Mouse (Mus musculus): ENCODE measurements around the gene Rbfox3. TPM values are rescaled to one million over a fixed set of nuclear protein-coding genes. Genes with fewer than 3 reads are reported as not detected.
"Not testable (repeated sequence)": the region's sequence is repeated elsewhere in the genome, so short reads cannot be mapped to it uniquely, and the experiment has no call there.

The Rbfox3 gene
- polyA plus RNA-seq, 1 experiment from 2014 or later = 12.6 TPM

DNA sequence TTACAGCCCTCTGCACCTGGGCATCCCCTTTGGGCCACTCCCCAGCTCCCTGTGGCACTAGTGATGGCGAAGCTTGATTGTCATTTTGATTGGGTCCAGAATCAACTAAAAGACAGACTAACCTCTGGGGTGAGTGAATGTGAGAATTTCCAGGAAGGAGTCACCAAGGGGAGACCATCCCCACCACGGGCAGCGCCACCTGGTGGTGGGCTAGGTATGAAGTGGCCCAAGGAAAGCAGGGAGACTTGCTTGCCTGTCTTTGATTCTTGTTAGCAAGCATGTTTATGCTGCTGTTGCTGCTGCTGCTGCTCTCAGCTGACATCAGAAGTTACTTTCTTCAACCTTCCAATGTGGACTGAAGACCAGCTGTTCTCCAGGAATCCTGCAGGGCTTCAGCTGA lies 135.6 kb downstream of the Rbfox3 start:
- WGBS = 17% methylated on average over 3 of the region's 3 CpGs
- H3K4me2 ChIP-seq (replicated peaks; ENCODE audit: low read depth, low read length) = no peak overlapping the region
- ATAC-seq (ENCODE audit: low FRiP score) (no peak), DNase-seq (ENCODE audit: low spot score) (peak; percentile 81)
- no peak overlapping the region for H3K4me3 ChIP-seq (ENCODE audit: low read depth, low read length)
- H3K9ac ChIP-seq (ENCODE audit: low read depth, low read length) = no peak overlapping the region
- 0 out of 2 replicates have a peak, but pooled peaks cover 3% of the 10 kb centered on the region for H3K4me1 ChIP-seq (replicated peaks; ENCODE audit: control insufficient read depth, insufficient read depth, low read length)
- H3K36me3 ChIP-seq (ENCODE audit: control insufficient read depth, insufficient read depth, low read length) = no peaks in the 10 kb centered on the region
- no peaks in the 10 kb centered on the region for H3K9me3 ChIP-seq (ENCODE audit: control insufficient read depth, low read length)
- H3K27me3 ChIP-seq (ENCODE audit: control insufficient read depth, insufficient read depth, low read length) = no peaks in the 10 kb centered on the region
- H3K27ac ChIP-seq (ENCODE audit: low read depth, low read length) = no peak overlapping the region

- not testable (repeated sequence) for H3K27me3 ChIP-seq (ENCODE audit: control insufficient read depth, insufficient read depth, low read length); H3K36me3 ChIP-seq (ENCODE audit: control insufficient read depth, insufficient read depth, low read length); DNase-seq (ENCODE audit: low spot score); H3K9ac ChIP-seq (ENCODE audit: low read depth, low read length); H3K4me3 ChIP-seq (ENCODE audit: low read depth, low read length); ATAC-seq (ENCODE audit: low FRiP score); H3K4me1 ChIP-seq (replicated peaks; ENCODE audit: control insufficient read depth, insufficient read depth, low read length); H3K4me2 ChIP-seq (replicated peaks; ENCODE audit: low read depth, low read length); H3K9me3 ChIP-seq (ENCODE audit: control insufficient read depth, low read length); H3K27ac ChIP-seq (ENCODE audit: low read depth, low read length)
- 86% methylated on average over 2 of the region's 2 CpGs for WGBS
These were observed 136.6 kb downstream of the Rbfox3 start for GRCm38 (mm10) chr11:118774777-118775176.

DNA sequence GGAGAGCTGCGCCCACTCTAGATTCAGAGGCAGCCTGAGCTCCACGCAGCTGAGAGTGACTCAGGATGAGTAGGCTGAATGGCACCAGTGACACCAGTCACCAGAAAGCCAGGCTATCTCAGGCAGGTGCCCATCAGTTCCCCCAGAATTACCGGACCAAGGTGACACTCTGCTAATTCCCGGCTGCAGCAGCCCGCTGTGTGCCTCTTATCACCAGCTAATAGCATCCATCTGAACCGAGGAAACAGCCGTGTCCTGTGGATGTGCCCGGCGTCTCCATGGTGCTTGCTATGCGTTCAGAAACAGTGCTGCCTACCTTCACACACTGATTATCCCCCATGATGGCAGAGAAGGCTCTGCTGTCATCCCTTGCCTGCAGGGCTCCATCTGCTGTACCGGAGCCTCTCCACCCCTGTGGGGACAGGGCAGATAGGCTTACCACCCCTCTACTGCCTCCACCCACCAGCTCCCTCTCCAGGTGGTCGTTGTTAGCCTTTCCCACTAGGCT lies 138.3 kb downstream of the Rbfox3 start:
- Histone ChIP-seq H3K27ac (ENCODE audit: low read depth, low read length) (no peak overlapping the region), H3K27me3 (ENCODE audit: control insufficient read depth, insufficient read depth, low read length) (no peaks in the 10 kb centered on the region), H3K9me3 (ENCODE audit: control insufficient read depth, low read length) (no peaks in the 10 kb centered on the region), H3K4me3 (ENCODE audit: low read depth, low read length) (no peak overlapping the region), H3K9ac (ENCODE audit: low read depth, low read length) (no peak overlapping the region), H3K36me3 (ENCODE audit: control insufficient read depth, insufficient read depth, low read length) (no peaks in the 10 kb centered on the region), H3K4me1 (replicated peaks; ENCODE audit: control insufficient read depth, insufficient read depth, low read length) (0 out of 2 replicates have a peak, but pooled peaks cover 3% of the 10 kb centered on the region), H3K4me2 (replicated peaks; ENCODE audit: low read depth, low read length) (no peak overlapping the region)
- DNase-seq (ENCODE audit: low spot score) (no peak), ATAC-seq (ENCODE audit: low FRiP score) (no peak)
- WGBS = 62% methylated on average over 12 of the region's 12 CpGs

DNA sequence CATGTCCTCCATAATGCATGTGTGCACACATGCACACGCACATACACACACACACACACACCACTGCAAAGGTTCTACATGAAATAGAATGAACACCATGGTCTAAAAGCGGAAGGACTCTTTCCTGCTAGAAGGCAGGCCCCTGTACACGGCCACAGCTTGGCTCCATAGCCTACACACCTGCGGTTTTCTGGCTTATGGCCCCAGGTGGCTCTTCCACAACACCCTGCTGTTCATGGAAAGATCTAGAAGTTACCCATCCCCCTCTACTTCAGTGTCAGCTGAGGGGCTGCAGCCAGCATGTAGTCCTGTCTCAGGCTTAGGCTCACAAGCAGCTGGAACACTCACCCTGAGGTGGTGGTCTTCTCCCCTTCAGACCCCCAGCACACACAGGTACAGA lies 140.0 kb downstream of the Rbfox3 start:
- no peak overlapping the region for H3K4me3 ChIP-seq (ENCODE audit: low read depth, low read length)
- H3K4me1 ChIP-seq (replicated peaks; ENCODE audit: control insufficient read depth, insufficient read depth, low read length) = 0 out of 2 replicates have a peak, but pooled peaks cover 5% of the 10 kb centered on the region
- H3K9ac ChIP-seq (ENCODE audit: low read depth, low read length) = no peak overlapping the region
- no peak overlapping the region for H3K4me2 ChIP-seq (replicated peaks; ENCODE audit: low read depth, low read length)
- H3K36me3 ChIP-seq (ENCODE audit: control insufficient read depth, insufficient read depth, low read length) = no peaks in the 10 kb centered on the region
- H3K9me3 ChIP-seq (ENCODE audit: control insufficient read depth, low read length) = no peaks in the 10 kb centered on the region
- ATAC-seq (ENCODE audit: low FRiP score) (no peak), DNase-seq (ENCODE audit: low spot score) (no peak)
- WGBS = 83% methylated on average over 4 of the region's 4 CpGs
- peak overlapping the region; percentile 61; the same call in 1 of the 2 replicates for H3K27ac ChIP-seq (ENCODE audit: low read depth, low read length)
- no peaks in the 10 kb centered on the region for H3K27me3 ChIP-seq (ENCODE audit: control insufficient read depth, insufficient read depth, low read length)

GRCm38 (mm10) chr11:118770789-118771188 lies 140.6 kb downstream of the Rbfox3 start:
- no peak overlapping the region for H3K9ac ChIP-seq (ENCODE audit: low read depth, low read length)
- DNase-seq (ENCODE audit: low spot score) (no peak), ATAC-seq (ENCODE audit: low FRiP score) (no peak)
- no peaks in the 10 kb centered on the region for H3K9me3 ChIP-seq (ENCODE audit: control insufficient read depth, low read length)
- H3K27me3 ChIP-seq (ENCODE audit: control insufficient read depth, insufficient read depth, low read length) = no peaks in the 10 kb centered on the region
- H3K4me2 ChIP-seq (replicated peaks; ENCODE audit: low read depth, low read length) = no peak overlapping the region
- no peak overlapping the region for H3K27ac ChIP-seq (ENCODE audit: low read depth, low read length)
- no peak overlapping the region for H3K4me3 ChIP-seq (ENCODE audit: low read depth, low read length)
- 89% methylated on average over 7 of the region's 7 CpGs for WGBS
- no peaks in the 10 kb centered on the region for H3K36me3 ChIP-seq (ENCODE audit: control insufficient read depth, insufficient read depth, low read length)
- H3K4me1 ChIP-seq (replicated peaks; ENCODE audit: control insufficient read depth, insufficient read depth, low read length) = 0 out of 2 replicates have a peak, but pooled peaks cover 5% of the 10 kb centered on the region

- Histone ChIP-seq H3K27ac (ENCODE audit: low read depth, low read length) (no peak overlapping the region), H3K4me1 (replicated peaks; ENCODE audit: control insufficient read depth, insufficient read depth, low read length) (0 out of 2 replicates have a peak, but pooled peaks cover 5% of the 10 kb centered on the region), H3K9me3 (ENCODE audit: control insufficient read depth, low read length) (no peaks in the 10 kb centered on the region), H3K9ac (ENCODE audit: low read depth, low read length) (no peak overlapping the region), H3K4me3 (ENCODE audit: low read depth, low read length) (no peak overlapping the region), H3K27me3 (ENCODE audit: control insufficient read depth, insufficient read depth, low read length) (no peaks in the 10 kb centered on the region), H3K36me3 (ENCODE audit: control insufficient read depth, insufficient read depth, low read length) (no peaks in the 10 kb centered on the region), H3K4me2 (replicated peaks; ENCODE audit: low read depth, low read length) (no peak overlapping the region)
- ATAC-seq (ENCODE audit: low FRiP score) (no peak), DNase-seq (ENCODE audit: low spot score) (no peak)
- 77% methylated on average over 2 of the region's 2 CpGs for WGBS
These were observed 141.9 kb downstream of the Rbfox3 start for GRCm38 (mm10) chr11:118769542-118769941.

- no peak for ATAC-seq (ENCODE audit: low FRiP score)
- H3K9ac ChIP-seq (ENCODE audit: low read depth, low read length) = no peak overlapping the region
- 77% methylated on average over 3 of the region's 3 CpGs for WGBS
- 0 out of 2 replicates have a peak, but pooled peaks cover 5% of the 10 kb centered on the region for H3K4me1 ChIP-seq (replicated peaks; ENCODE audit: control insufficient read depth, insufficient read depth, low read length)
- no peak overlapping the region for H3K27ac ChIP-seq (ENCODE audit: low read depth, low read length)
- H3K4me3 ChIP-seq (ENCODE audit: low read depth, low read length) = no peak overlapping the region
- DNase-seq (ENCODE audit: low spot score) = no peak
- no peaks in the 10 kb centered on the region for H3K27me3 ChIP-seq (ENCODE audit: control insufficient read depth, insufficient read depth, low read length)
- no peaks in the 10 kb centered on the region for H3K36me3 ChIP-seq (ENCODE audit: control insufficient read depth, insufficient read depth, low read length)
- H3K9me3 ChIP-seq (ENCODE audit: control insufficient read depth, low read length) = no peaks in the 10 kb centered on the region
- H3K4me2 ChIP-seq (replicated peaks; ENCODE audit: low read depth, low read length) = no peak overlapping the region
These were observed 143.0 kb downstream of the Rbfox3 start for GRCm38 (mm10) chr11:118768441-118768840.

DNA sequence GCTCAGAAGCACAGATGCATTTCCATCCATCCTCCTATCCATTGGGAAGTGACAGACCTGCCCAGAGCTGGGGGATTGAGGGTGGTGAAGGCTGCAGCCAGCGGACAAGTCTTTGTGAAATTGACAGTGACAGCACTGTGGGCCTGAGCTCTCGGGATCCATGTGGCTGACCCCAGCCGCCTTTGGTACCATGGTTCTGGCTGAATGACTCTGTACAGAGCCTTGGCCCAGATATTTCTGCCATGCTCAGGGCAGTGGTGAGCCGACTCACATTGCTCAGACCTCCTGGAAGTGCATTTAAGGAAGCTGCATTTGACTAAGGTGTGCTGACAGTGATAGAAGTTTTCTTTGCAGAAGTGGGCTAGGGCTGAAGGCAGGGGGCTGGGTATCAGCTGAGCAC lies 144.0 kb downstream of the Rbfox3 start:
- no peak for DNase-seq (ENCODE audit: low spot score)
- H3K4me1 ChIP-seq (replicated peaks; ENCODE audit: control insufficient read depth, insufficient read depth, low read length) = 0 out of 2 replicates have a peak, but pooled peaks cover 2% of the 10 kb centered on the region
- no peak overlapping the region for H3K4me2 ChIP-seq (replicated peaks; ENCODE audit: low read depth, low read length)
- no peaks in the 10 kb centered on the region for H3K9me3 ChIP-seq (ENCODE audit: control insufficient read depth, low read length)
- no peaks in the 10 kb centered on the region for H3K36me3 ChIP-seq (ENCODE audit: control insufficient read depth, insufficient read depth, low read length)
- 54% methylated on average over 4 of the region's 4 CpGs for WGBS
- no peak overlapping the region for H3K4me3 ChIP-seq (ENCODE audit: low read depth, low read length)
- no peaks in the 10 kb centered on the region for H3K27me3 ChIP-seq (ENCODE audit: control insufficient read depth, insufficient read depth, low read length)
- no peak for ATAC-seq (ENCODE audit: low FRiP score)
- no peak overlapping the region for H3K9ac ChIP-seq (ENCODE audit: low read depth, low read length)
- H3K27ac ChIP-seq (ENCODE audit: low read depth, low read length) = peak overlapping the region; percentile 51; the same call in 1 of the 2 replicates

DNA sequence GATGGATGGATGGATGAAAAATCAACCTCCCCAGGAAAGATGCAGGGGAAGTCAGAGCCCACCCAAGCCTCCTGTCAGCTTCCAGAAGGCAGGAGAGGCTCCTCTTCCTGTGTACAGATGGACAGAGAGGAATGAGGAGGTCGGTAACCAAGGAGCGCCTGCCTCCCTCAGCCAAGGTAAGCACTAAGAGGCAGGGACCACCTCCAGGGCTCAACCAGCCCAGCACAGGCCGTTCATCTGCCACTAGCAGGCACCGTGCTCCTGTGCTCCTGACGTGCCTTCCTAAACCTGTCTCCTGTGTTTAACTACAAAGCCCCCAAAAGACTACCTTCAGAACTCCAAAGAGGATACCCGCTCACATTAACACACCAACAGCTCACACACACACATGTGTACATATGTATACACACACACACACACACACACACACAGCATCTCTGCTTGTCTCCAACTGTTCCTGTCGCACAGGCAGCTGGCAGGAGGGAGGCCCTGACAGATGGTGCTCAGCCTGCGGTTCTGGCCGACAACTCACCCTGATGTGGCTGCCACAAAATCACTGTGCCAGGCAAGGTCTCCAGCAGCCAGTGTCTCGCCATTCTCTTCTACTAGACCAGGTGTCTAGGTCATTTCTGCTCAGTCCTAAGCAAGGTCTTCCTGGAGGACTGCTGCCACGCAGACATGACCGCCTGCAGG lies 151.0 kb downstream of the Rbfox3 start:
- DNase-seq (ENCODE audit: low spot score) = no peak
- ATAC-seq (ENCODE audit: low FRiP score) = no peak
- H3K4me3 ChIP-seq (ENCODE audit: low read depth, low read length) = no peak overlapping the region
- no peaks in the 10 kb centered on the region for H3K36me3 ChIP-seq (ENCODE audit: control insufficient read depth, insufficient read depth, low read length)
- H3K9ac ChIP-seq (ENCODE audit: low read depth, low read length) = no peak overlapping the region
- H3K9me3 ChIP-seq (ENCODE audit: control insufficient read depth, low read length) = no peaks in the 10 kb centered on the region
- WGBS = 82% methylated on average over 12 of the region's 12 CpGs
- no peaks in the 10 kb centered on the region for H3K27me3 ChIP-seq (ENCODE audit: control insufficient read depth, insufficient read depth, low read length)
- no peaks in the 10 kb centered on the region for H3K4me1 ChIP-seq (replicated peaks; ENCODE audit: control insufficient read depth, insufficient read depth, low read length)
- no peak overlapping the region for H3K27ac ChIP-seq (ENCODE audit: low read depth, low read length)
- H3K4me2 ChIP-seq (replicated peaks; ENCODE audit: low read depth, low read length) = no peak overlapping the region

Data from hindbrain, embryonic 11.5 days (tissue).